Mouse (Mus musculus): ENCODE measurements at regions not wholly inside any gene's neighbourhood (a gene's known extent, or its start where the extent isn't known, plus 50 kb on each side); places are given as distances from the start of the nearest gene placed in this dataset.

DNA sequence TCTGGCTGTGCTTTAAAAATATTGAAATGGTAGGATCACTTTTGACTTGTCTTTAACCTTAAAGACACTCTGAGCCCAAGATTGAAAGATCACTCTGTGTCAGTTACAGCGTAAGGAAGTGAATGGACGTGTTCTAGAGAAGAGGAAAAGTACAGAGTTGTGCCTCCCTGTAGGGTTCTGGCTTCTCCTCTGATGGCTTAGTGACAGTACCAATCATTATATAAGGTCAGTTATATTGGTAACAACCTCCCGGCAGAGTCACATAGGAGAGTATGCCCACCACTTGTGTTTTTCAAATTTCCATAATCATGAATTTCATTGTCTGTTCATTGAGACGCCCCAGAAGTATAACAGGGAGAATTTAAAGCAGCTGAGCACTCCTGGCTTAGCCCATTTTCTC, 141.6 kb upstream of the Cttnbp2 start:
- TF ChIP-seq CTCF (IDR thresholded peaks at IDR 0.05; ENCODE audit: low read depth): no peak
- no peak for TF ChIP-seq EP300 (IDR thresholded peaks at IDR 0.05; ENCODE audit: low read depth)

Data from liver, embryonic 14.5 days (tissue).